Mouse (Mus musculus) embryonic facial prominence, embryonic 13.5 days (tissue): ENCODE measurements around the gene Rab26. TPM values are rescaled to one million over a fixed set of nuclear protein-coding genes. Genes with fewer than 3 reads are reported as not detected.

ENCODE experiments used
- ATAC-seq: fragments of 200-750 bp; cut with Nextera tagmentation; 2 replicates; pipeline ENCODE4 v1.8.0; 2017; ENCODE audit warnings: low read depth; ENCODE audit not compliant: insufficient number of reproducible peaks, insufficient read depth, low FRiP score, low TSS enrichment
- H3K27ac ChIP-seq: fragments of 300-500 bp; sonication (generic); 2 replicates; pipeline ENCODE4 v1.5.1; 2015; ENCODE audit warnings: moderate library complexity, mild to moderate bottlenecking, inconsistent platforms
- H3K27me3 ChIP-seq: fragments of 300-500 bp; sonication (generic); 2 replicates; pipeline ENCODE4 v1.6.1; 2015; ENCODE audit warnings: mild to moderate bottlenecking, inconsistent platforms
- H3K36me3 ChIP-seq: fragments of 300-500 bp; sonication (generic); 2 replicates; pipeline ENCODE4 v1.6.1; 2015; ENCODE audit warnings: mild to moderate bottlenecking, inconsistent platforms
- H3K4me1 ChIP-seq: fragments of 300-500 bp; sonication (generic); 2 replicates; pipeline ENCODE4 v1.6.1; 2015; ENCODE audit warnings: inconsistent platforms
- H3K4me2 ChIP-seq: fragments of 300-500 bp; sonication (generic); 2 replicates; pipeline ENCODE4 v1.6.1; 2015; ENCODE audit warnings: moderate library complexity, mild to moderate bottlenecking, inconsistent platforms
- H3K4me3 ChIP-seq: fragments of 300-500 bp; sonication (generic); 2 replicates; pipeline ENCODE4 v1.5.1; 2015; ENCODE audit warnings: mild to moderate bottlenecking, inconsistent platforms
- H3K9ac ChIP-seq: fragments of 300-500 bp; sonication (generic); 2 replicates; pipeline ENCODE4 v1.6.1; 2015; ENCODE audit warnings: mild to moderate bottlenecking, inconsistent platforms
- H3K9me3 ChIP-seq: fragments of 300-500 bp; sonication (generic); 2 replicates; pipeline ENCODE4 v1.6.1; 2016; ENCODE audit warnings: inconsistent platforms
- WGBS: fragments of 180-500 bp; shearing (Covaris S2); methylation state at CpG from one replicate; pipeline ENCODE4 v1.1.7; 2015; ENCODE audit warnings: mixed read lengths; 5-methylcytosine and 5-hydroxymethylcytosine counted together
- polyA plus RNA-seq: library from polyadenylated mRNA; unstranded; fragments of >200 nt; fragmentation: Nextera tagmentation; extraction: Ambion mirVana; gene quantifications from 2 replicates; pipeline ENCODE4 v1.2.1, GENCODE M21; 2015

The Rab26 gene
- polyA plus RNA-seq, 1 experiment from 2014 or later, result 3.3 TPM

DNA sequence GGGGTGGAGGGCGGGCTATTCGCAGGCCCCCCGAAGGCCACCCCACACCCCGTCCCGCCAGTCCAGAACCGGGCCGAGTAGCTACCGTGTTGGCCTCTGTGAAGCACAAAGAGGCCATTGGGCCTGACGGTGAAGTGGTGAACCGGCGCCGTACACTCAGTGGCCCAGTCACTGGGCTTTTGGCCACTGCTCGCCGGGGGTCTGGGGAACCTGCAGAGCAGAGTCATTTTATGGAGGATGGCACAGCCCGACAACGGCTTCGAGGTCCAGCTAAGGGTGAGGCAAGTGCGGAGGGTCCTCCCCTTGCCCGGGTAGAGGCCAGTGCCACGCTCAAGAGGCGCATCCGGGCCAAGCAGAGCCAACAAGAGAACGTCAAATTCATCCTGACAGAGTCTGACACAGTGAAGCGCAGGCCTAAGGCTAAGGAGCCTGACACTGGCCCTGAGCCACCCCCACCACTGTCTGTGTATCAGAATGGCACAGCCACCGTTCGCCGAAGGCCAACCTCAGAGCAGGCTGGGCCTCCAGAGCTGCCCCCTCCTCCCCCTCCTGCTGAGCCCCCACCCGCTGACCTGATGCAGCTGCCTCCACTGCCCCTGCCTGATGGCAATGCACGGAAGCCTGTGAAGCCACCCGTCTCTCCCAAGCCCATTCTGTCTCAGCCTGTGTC lies 28.6 kb downstream of the Rab26 start:
- H3K36me3 ChIP-seq, result peaks cover 63% of the 10 kb centered on the region
- peaks cover 4% of the 10 kb centered on the region; the same call in 1 of the 2 replicates for H3K27me3 ChIP-seq
- no peak overlapping the region for H3K9ac ChIP-seq
- no peak for ATAC-seq
- no peak overlapping the region for H3K4me3 ChIP-seq
- peaks cover 10% of the 10 kb centered on the region for H3K4me1 ChIP-seq
- no peak overlapping the region for H3K4me2 ChIP-seq
- H3K27ac ChIP-seq, result no peak overlapping the region
- no peaks in the 10 kb centered on the region for H3K9me3 ChIP-seq
- 94% methylated on average over 30 of the region's 30 CpGs for WGBS

DNA sequence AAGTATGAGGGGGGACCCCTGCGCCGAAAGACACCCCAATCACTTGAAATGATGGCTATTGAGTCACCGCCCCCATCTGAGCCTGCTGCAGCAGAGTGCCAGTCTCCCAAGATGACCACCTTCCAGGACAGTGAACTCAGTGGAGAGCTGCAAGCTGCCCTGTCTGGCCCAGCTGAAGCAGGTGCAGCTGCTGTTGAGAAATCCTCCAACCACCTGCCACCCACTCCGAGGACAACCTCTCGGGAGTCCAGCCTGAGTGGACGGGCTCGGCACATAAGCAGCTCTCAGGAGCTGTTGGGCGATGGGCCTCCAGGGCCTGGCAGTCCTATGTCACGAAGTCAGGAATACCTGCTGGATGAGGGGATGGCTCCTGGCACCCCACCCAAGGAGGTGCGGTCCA lies 29.9 kb downstream of the Rab26 start:
- no peak overlapping the region for H3K4me2 ChIP-seq
- H3K4me3 ChIP-seq, result no peak overlapping the region
- H3K36me3 ChIP-seq, result peaks cover 50% of the 10 kb centered on the region
- H3K27me3 ChIP-seq, result peaks cover 4% of the 10 kb centered on the region; the same call in 1 of the 2 replicates
- H3K9ac ChIP-seq, result no peak overlapping the region
- WGBS, result 94% methylated on average over 10 of the region's 10 CpGs
- peaks cover 10% of the 10 kb centered on the region for H3K4me1 ChIP-seq
- H3K9me3 ChIP-seq, result no peaks in the 10 kb centered on the region
- ATAC-seq, result no peak
- H3K27ac ChIP-seq, result no peak overlapping the region

DNA sequence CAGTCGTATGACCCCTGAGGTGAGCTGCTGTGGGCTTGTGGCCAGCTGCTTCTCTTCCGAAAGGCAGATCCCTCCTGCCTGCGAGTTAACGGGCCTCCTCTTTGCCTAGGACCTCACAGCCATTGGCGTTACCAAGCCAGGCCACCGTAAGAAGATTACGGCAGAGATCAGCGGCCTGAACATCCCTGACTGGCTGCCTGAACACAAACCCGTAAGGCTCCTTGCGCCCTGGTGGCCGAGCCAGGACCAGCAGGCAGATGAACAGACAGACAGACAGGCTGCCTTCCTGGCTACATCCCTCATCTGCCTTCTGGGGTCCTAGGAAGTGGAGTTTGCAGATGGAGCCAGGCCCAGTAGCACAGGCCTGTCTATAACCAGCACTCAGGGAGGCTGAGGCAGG lies 31.8 kb downstream of the Rab26 start:
- Histone ChIP-seq H3K27me3 (peaks cover 2% of the 10 kb centered on the region; the same call in 1 of the 2 replicates), H3K4me1 (peaks cover 7% of the 10 kb centered on the region), H3K36me3 (peaks cover 31% of the 10 kb centered on the region), H3K27ac (no peak overlapping the region), H3K9me3 (no peaks in the 10 kb centered on the region), H3K4me2 (no peak overlapping the region), H3K9ac (no peak overlapping the region), H3K4me3 (no peak overlapping the region)
- WGBS, result 42% methylated on average over 11 of the region's 11 CpGs
- no peak for ATAC-seq

DNA sequence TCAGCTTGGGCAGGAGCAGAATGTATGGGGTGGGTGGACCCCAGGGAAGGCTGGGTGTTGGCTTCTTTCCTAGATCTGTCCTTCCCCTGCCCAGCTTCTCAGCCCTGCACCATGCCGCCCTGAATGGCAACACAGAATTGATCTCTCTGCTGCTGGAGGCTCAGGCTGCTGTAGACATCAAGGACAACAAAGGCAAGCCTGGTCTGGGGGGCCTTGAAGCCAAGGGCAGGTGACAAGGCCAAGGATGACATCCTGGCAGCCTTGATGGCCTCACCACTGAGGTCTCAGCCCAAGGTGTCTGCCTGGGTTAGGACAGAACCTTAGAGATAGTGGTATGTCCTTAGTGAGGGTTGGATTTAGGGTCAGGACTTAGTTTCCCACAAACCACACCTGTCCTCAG lies 38.0 kb downstream of the Rab26 start:
- Histone ChIP-seq H3K27me3 (no peaks in the 10 kb centered on the region), H3K4me3 (no peak overlapping the region), H3K36me3 (peaks cover 5% of the 10 kb centered on the region; the same call in 1 of the 2 replicates), H3K27ac (no peak overlapping the region), H3K9me3 (no peaks in the 10 kb centered on the region), H3K9ac (peak overlapping the region; percentile 46; the same call in 1 of the 2 replicates), H3K4me2 (no peak overlapping the region), H3K4me1 (no peaks in the 10 kb centered on the region)
- ATAC-seq, result no peak
- WGBS, result 88% methylated on average over 1 of the region's 1 CpGs

DNA sequence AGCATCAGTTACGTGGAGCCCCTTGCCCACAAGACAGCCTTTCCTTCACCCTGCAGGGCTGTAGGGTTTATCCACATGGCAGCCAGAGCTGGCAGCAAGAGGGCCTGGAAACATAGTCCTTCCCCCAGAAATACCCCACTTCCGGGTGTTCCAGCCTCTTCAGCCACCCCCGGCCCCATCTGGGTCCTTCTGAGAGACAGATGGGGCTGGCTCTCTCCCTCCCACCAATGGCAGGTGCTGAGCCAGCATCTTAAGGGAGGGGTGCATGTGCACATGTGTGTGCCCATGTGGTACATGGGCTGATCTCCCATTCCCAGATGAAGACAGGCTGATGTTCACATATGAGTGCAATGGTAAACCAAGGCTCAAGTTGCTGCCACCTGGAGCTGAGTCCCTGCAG lies 38.6 kb downstream of the Rab26 start:
- Histone ChIP-seq H3K27ac (no peak overlapping the region), H3K4me3 (no peak overlapping the region), H3K9ac (0 out of 2 replicates have a peak overlapping the region, but pooled peaks have one; percentile 46), H3K9me3 (no peaks in the 10 kb centered on the region), H3K4me1 (no peaks in the 10 kb centered on the region), H3K36me3 (peaks cover under 1% of the 10 kb centered on the region; the same call in 1 of the 2 replicates), H3K27me3 (peaks cover 5% of the 10 kb centered on the region; the same call in 1 of the 2 replicates), H3K4me2 (no peak overlapping the region)
- 78% methylated on average over 3 of the region's 3 CpGs for WGBS
- no peak for ATAC-seq

DNA sequence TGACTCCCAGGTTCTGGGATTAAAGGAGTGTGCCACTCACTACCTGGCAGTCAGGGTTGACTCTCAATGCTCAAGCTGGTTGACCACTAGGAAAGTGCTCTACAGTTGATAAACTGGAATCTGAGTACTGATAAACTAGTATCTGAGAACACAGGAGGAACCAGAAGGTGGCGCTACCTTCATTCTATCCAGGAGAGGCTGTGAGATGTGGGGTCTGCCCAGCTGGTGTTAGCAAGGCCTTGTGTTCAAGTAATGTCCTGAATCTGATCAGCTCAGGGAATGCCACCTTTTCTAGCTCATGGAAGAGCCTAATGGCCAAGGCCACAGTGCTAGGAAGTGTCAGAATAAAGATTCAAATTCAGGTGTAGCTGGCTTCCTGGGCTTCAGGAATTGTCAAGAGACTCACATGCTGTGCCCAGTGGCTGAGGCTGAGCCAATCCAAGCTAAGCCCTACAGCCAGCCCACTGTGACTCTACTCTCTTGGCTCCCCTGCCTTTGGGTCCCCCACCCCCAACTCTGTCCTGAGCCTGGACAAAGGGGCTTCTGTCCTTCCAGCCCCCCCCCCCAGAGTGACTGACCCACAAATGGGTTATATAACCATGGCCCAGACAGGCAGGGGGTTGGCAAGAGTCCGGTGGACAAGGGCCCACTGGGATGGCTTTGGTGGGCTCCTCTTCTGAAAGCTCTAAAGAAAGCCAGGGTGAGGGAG lies 39.2 kb downstream of the Rab26 start:
- Histone ChIP-seq H3K4me3 (no peak overlapping the region), H3K9ac (0 out of 2 replicates have a peak overlapping the region, but pooled peaks have one; percentile 46), H3K4me1 (peaks cover 4% of the 10 kb centered on the region), H3K27me3 (peaks cover 12% of the 10 kb centered on the region), H3K27ac (no peak overlapping the region), H3K9me3 (no peaks in the 10 kb centered on the region), H3K36me3 (no peaks in the 10 kb centered on the region), H3K4me2 (no peak overlapping the region)
- ATAC-seq, result no peak
- 27% methylated on average over 2 of the region's 2 CpGs for WGBS

DNA sequence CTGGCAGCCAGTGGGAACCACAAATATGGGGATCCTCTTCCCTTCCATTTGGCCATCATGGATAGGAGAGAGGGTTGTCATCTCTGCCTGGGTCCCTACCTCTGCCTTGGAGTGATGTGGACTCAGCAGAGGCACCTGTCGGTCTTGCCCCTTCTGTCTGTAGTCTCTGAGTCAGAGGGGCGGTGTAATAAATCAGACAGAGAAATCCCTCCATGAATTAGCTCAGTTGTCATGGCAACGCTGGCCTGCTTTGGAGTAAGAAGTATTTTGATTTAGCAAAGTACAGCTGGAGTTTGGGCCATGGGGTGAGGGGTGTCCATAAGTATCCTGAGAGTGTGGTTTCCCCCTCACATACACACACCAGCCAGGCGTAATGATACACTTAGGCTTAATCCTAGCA lies 43.6 kb downstream of the Rab26 start:
- Histone ChIP-seq H3K27me3 (peaks cover 37% of the 10 kb centered on the region), H3K4me1 (peaks cover 21% of the 10 kb centered on the region), H3K9me3 (no peaks in the 10 kb centered on the region), H3K4me2 (no peak overlapping the region), H3K9ac (no peak overlapping the region), H3K36me3 (no peaks in the 10 kb centered on the region), H3K27ac (no peak overlapping the region), H3K4me3 (no peak overlapping the region)
- WGBS, result 67% methylated on average over 4 of the region's 4 CpGs
- no peak for ATAC-seq

DNA sequence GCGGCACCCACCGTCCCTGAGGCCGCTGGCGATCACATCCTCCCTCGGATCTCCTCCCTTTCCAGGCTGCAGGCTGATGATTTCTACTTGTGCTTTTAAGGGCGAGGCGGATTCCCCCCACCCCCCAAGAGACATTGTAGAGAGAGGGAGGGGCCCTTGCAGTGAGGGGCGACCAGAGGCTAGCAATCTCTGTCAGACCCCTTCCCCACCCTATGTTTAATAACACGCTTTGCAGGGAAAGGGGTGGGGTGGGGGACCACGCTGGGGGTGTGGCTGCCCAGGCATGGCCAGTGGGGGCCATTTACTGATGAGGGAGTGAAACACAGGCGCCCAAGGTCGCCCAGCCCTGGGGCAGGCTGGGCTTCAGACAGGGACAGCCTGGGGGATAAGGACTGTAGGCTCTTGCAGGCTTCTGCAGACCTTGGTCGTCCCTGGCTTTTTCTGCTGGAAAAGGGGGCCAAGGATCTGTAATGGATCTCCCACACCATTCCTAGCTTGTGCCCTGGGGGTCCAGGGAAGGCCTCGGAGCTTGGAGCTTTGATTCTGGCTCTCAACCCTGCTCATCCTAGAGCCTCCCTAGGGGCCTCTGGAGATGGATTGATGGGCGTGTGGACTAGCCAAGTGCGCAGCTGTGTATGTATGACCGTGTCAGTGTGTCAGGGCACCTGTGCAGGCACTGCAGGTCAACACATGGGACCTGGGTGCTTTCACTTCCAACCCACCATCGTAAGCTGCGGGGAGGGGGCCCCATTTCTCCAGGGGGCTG lies 44.6 kb downstream of the Rab26 start:
- Histone ChIP-seq H3K9ac (peak overlapping the region; percentile 79), H3K27ac (no peak overlapping the region; the same call in 1 of the 2 replicates), H3K4me2 (peak overlapping the region; percentile 78), H3K4me1 (peaks cover 24% of the 10 kb centered on the region), H3K9me3 (no peaks in the 10 kb centered on the region), H3K27me3 (peaks cover 37% of the 10 kb centered on the region), H3K36me3 (no peaks in the 10 kb centered on the region), H3K4me3 (peak overlapping the region; percentile 72)
- WGBS, result 18% methylated on average over 19 of the region's 19 CpGs
- no peak for ATAC-seq

DNA sequence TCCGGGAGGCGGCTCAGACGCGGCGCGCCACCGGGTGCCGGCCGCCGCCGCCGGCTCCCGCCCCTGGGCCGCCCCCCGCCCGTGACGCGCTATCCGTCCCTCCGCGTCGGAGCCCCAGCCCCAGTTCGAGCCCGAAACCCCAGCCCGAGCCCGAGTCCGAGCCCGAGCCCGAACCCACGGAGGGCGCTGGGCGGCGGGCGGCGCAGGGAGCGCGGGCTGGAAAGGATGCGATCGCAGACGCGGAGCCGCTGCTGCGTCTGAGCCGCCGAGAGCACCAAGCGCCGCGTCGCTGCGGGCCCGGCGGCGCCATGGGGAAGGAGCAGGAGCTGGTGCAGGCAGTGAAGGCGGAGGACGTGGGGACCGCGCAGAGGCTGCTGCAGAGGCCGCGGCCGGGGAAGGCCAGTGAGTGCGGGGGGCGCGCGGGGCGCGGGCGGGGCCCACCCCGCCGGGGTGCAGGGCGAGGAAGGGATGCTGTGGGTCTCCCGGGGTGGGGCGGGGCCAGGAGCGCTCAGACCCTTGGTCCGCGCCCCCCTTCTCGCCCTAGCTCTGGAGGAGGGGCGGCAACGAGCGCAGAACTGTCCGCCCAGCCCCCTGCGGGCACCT lies 45.2 kb downstream of the Rab26 start:
- Histone ChIP-seq H3K9me3 (no peaks in the 10 kb centered on the region), H3K9ac (peak overlapping the region; percentile 79), H3K27me3 (peaks cover 37% of the 10 kb centered on the region), H3K4me1 (peaks cover 24% of the 10 kb centered on the region), H3K27ac (no peak overlapping the region), H3K36me3 (no peaks in the 10 kb centered on the region), H3K4me3 (peak overlapping the region; percentile 72), H3K4me2 (peak overlapping the region; percentile 78)
- 0 out of 2 replicates have a peak, but pooled peaks have one; percentile 48 for ATAC-seq
- WGBS, result 1% methylated on average over 76 of the region's 81 CpGs

DNA sequence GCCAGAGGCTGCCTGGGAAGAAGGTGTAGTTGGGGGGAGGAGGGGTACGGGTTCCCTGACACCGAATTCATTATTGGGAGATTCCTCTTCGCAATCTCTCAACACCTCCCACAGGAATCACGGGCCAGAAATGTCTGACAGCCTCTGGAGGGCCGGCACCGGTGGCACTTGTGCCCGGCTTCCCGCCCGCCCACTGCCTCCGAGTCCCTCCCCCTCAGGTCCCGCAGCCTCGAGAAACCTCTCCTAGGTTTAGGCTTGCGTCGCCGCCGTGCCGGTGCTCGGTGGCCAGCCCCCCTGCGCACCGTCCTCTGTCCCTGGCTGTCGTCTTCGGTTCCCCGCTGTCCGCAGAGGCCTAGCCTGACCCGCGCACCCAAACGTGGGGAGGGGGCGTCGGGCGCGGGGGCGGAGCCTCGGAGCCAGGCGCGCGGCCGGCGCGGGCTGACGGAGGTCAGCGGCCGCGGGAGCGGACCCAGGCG lies 45.8 kb downstream of the Rab26 start, which contains the start of gene Caskin1:
Gene Caskin1, plus strand, starts transcription at position 416 of the 476 bp plus-strand sequence.
- no peaks in the 10 kb centered on the region for H3K36me3 ChIP-seq
- no peaks in the 10 kb centered on the region for H3K9me3 ChIP-seq
- H3K4me3 ChIP-seq, result peak within 1 kb of the TSS; percentile 72
- H3K27ac ChIP-seq, result no peak within 1 kb of the TSS
- H3K27me3 ChIP-seq, result peaks cover 37% of the 10 kb centered on the region
- H3K4me2 ChIP-seq, result peak within 1 kb of the TSS; percentile 78
- ATAC-seq, result peak; percentile 23; the same call in 1 of the 2 replicates
- WGBS, result under 1% methylated on average over 45 of the region's 45 CpGs
- peak within 1 kb of the TSS; percentile 79 for H3K9ac ChIP-seq
- H3K4me1 ChIP-seq, result peaks cover 24% of the 10 kb centered on the region
